Mouse (Mus musculus): ENCODE measurements around the gene Cxcl15.

DNA sequence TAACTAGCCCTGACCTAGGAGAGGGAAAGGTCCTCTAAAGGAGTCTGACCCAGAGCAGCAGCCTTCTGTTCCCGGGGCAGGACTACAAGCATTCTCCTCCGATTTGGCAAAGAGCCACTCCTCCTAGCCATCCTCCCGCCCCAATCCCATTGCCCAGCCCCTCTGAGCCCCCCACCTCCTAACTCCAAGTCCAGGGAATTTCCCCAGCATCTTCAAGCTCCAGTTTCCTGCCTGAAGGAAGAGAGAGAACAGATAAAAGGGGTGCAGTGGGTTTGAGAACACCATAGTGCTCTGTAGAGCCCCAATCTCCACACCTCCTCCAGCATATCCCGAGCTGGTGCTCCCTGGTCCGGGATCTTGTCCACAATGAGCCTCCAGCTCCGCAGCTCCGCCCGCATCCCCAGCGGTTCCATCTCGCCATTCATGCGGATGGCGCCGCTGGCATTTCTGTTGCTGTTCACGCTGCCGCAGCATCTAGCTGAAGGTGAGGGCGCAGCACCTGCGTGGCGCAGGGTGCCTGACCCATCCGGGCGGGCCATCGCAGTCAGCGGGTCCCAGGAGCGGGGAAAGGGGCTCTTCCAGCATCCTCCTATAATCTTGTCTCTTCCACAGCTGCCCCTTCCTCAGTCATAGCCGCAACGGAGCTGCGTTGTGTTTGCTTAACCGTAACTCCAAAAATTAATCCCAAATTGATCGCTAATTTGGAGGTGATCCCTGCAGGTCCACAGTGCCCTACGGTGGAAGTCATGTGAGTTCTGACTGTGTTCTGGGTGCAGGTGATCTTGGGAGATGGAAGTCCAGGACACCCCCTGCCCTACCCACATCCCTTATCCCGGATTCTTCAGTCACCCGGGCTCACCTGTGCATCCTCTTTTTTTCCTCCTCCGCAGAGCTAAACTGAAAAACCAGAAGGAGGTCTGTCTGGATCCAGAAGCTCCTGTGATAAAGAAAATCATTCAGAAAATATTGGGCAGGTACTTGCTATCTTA lies 35.0 kb upstream of the Cxcl15 start, which contains the start of gene Cxcl5:
- TF ChIP-seq TAL1 (IDR thresholded peaks at IDR 0.05; ENCODE audit: low read length): no peak
- no peak for TF ChIP-seq GATA1 (IDR thresholded peaks at IDR 0.05; ENCODE audit: low read length)

Data from erythroblast, embryonic 14.5 days (primary cell).